Mouse (Mus musculus) retina, embryonic 14.5 days (tissue): Measurements from ENCODE around the gene Gm14214.
A peak's percentile ranks its signal among the peaks of the same experiment; 100 is the strongest.

Source experiments
- DNase-seq: peaks from one replicate; pipeline ENCODE4 v3.0.0-alpha.2; 2015; ENCODE audit warnings: low spot score

Gm14214 gene

GRCm38 (mm10) chr2:154769930-154770329, at the start of gene Gm14214:
TSS of gene Gm14214 (minus strand) at chr2:154770030.
- DNase-seq, result no peak

GRCm38 (mm10) chr2:154818599-154818998, 48.8 kb upstream of the Gm14214 start:
- no peak for DNase-seq

- DNase-seq, result peak; percentile 57
These were observed 48.0 kb upstream of the Gm14214 start for GRCm38 (mm10) chr2:154817788-154818187.

- DNase-seq, result no peak
These were observed 47.3 kb upstream of the Gm14214 start for GRCm38 (mm10) chr2:154817089-154817488.

- DNase-seq, result no peak
These were observed 43.6 kb upstream of the Gm14214 start for GRCm38 (mm10) chr2:154813426-154813825.

- no peak for DNase-seq
These were observed 41.0 kb upstream of the Gm14214 start for GRCm38 (mm10) chr2:154810821-154811220.

- DNase-seq, result no peak
These were observed 39.4 kb upstream of the Gm14214 start for GRCm38 (mm10) chr2:154809107-154809762.

- no peak for DNase-seq
These were observed 37.9 kb upstream of the Gm14214 start for GRCm38 (mm10) chr2:154807689-154808088.

GRCm38 (mm10) chr2:154803845-154804244, 34.0 kb upstream of the Gm14214 start:
- no peak for DNase-seq

GRCm38 (mm10) chr2:154803372-154803771, 33.5 kb upstream of the Gm14214 start:
- no peak for DNase-seq

GRCm38 (mm10) chr2:154791661-154792642, 22.1 kb upstream of the Gm14214 start:
- DNase-seq, result peak; percentile 64

GRCm38 (mm10) chr2:154790656-154791483, 21.0 kb upstream of the Gm14214 start, which contains the start of the genes Raly and a:
TSS of gene Raly (plus strand) at chr2:154791096.
TSS of gene a (plus strand) at chr2:154791402.
- peak; percentile 99 for DNase-seq

GRCm38 (mm10) chr2:154789977-154790655, 20.3 kb upstream of the Gm14214 start:
- no peak for DNase-seq

- no peak for DNase-seq
These were observed 19.6 kb upstream of the Gm14214 start for GRCm38 (mm10) chr2:154789381-154789780.

- DNase-seq, result no peak
These were observed 16.9 kb upstream of the Gm14214 start for GRCm38 (mm10) chr2:154786776-154787175.

- DNase-seq, result no peak
These were observed 16.4 kb upstream of the Gm14214 start for GRCm38 (mm10) chr2:154786187-154786586.

- no peak for DNase-seq
These were observed 15.5 kb upstream of the Gm14214 start for GRCm38 (mm10) chr2:154785284-154785683.

GRCm38 (mm10) chr2:154782856-154783650, 13.2 kb upstream of the Gm14214 start:
- DNase-seq, result peak; percentile 75

GRCm38 (mm10) chr2:154782361-154782760, 12.5 kb upstream of the Gm14214 start:
- DNase-seq, result no peak

- DNase-seq, result no peak
These were observed 9.8 kb upstream of the Gm14214 start for GRCm38 (mm10) chr2:154779648-154780047.

GRCm38 (mm10) chr2:154776496-154776895, 6.7 kb upstream of the Gm14214 start:
- no peak for DNase-seq
